Mouse (Mus musculus): Measurements from ENCODE around the gene Ttc39d. TPM values are rescaled to one million over a fixed set of nuclear protein-coding genes. Genes with fewer than 3 reads are reported as not detected.

Gene Ttc39d
- polyA plus RNA-seq (2015; fragmentation: Nextera tagmentation; extraction: Ambion mirVana) = not detected in 2 replicates

GRCm38 (mm10) chr17:80206671-80207581 lies at the start of gene Ttc39d, which contains the start of gene Srsf7:
Gene Ttc39d (plus strand): TSS chr17:80207460.
Gene Srsf7 (minus strand): TSS chr17:80207307.
- under 1% methylated on average over 91 of the region's 95 CpGs for WGBS

GRCm38 (mm10) chr17:80157489-80157888 lies 49.8 kb upstream of the Ttc39d start:
- H3K27ac ChIP-seq (ENCODE audit: low read length) = no peak overlapping the region
- H3K36me3 ChIP-seq (ENCODE audit: control insufficient read depth, insufficient read depth) = no peaks in the 10 kb centered on the region
- ATAC-seq = no peak
- 93% methylated on average over 6 of the region's 6 CpGs for WGBS
- no peaks in the 10 kb centered on the region for H3K4me1 ChIP-seq (replicated peaks; ENCODE audit: control insufficient read depth, insufficient read depth, low read length)
- no peak overlapping the region for H3K9ac ChIP-seq (replicated peaks; ENCODE audit: low read depth, low read length)
- H3K9me3 ChIP-seq (ENCODE audit: control insufficient read depth, low read length) = no peaks in the 10 kb centered on the region
- H3K4me2 ChIP-seq (ENCODE audit: low read length) = no peak overlapping the region
- no peaks in the 10 kb centered on the region for H3K27me3 ChIP-seq (replicated peaks; ENCODE audit: control insufficient read depth, insufficient read depth, low read length)
- H3K4me3 ChIP-seq (replicated peaks; ENCODE audit: low read length) = no peak overlapping the region

More at GRCm38 (mm10) chr17:80206671-80207581, at the start of gene Ttc39d, which contains the start of gene Srsf7:
- H3K9me3 ChIP-seq (ENCODE audit: control insufficient read depth, low read length) = no peaks in the 10 kb centered on the region
- H3K27me3 ChIP-seq (replicated peaks; ENCODE audit: control insufficient read depth, insufficient read depth, low read length) = no peaks in the 10 kb centered on the region
- H3K36me3 ChIP-seq (ENCODE audit: control insufficient read depth, insufficient read depth) = peaks cover 16% of the 10 kb centered on the region
- H3K27ac ChIP-seq (ENCODE audit: low read length) = peak within 1 kb of the TSS; percentile 99
- peak within 1 kb of the TSS; percentile 98 for H3K9ac ChIP-seq (replicated peaks; ENCODE audit: low read depth, low read length)
- ATAC-seq = peak; percentile 91
- peak within 1 kb of the TSS; percentile 79 for H3K4me2 ChIP-seq (ENCODE audit: low read length)
- peaks cover 11% of the 10 kb centered on the region for H3K4me1 ChIP-seq (replicated peaks; ENCODE audit: control insufficient read depth, insufficient read depth, low read length)
- H3K4me3 ChIP-seq (replicated peaks; ENCODE audit: low read length) = peak within 1 kb of the TSS; percentile 98

GRCm38 (mm10) chr17:80160454-80160853 lies 46.8 kb upstream of the Ttc39d start:
- Histone ChIP-seq H3K36me3 (ENCODE audit: control insufficient read depth, insufficient read depth) (no peaks in the 10 kb centered on the region), H3K4me1 (replicated peaks; ENCODE audit: control insufficient read depth, insufficient read depth, low read length) (peaks cover 2% of the 10 kb centered on the region), H3K4me3 (replicated peaks; ENCODE audit: low read length) (no peak overlapping the region), H3K27me3 (replicated peaks; ENCODE audit: control insufficient read depth, insufficient read depth, low read length) (no peaks in the 10 kb centered on the region), H3K27ac (ENCODE audit: low read length) (no peak overlapping the region), H3K4me2 (ENCODE audit: low read length) (no peak overlapping the region), H3K9ac (replicated peaks; ENCODE audit: low read depth, low read length) (no peak overlapping the region), H3K9me3 (ENCODE audit: control insufficient read depth, low read length) (no peaks in the 10 kb centered on the region)
- ATAC-seq = peak; percentile 61; the same call in 1 of the 2 replicates
- 23% methylated on average over 5 of the region's 5 CpGs for WGBS

GRCm38 (mm10) chr17:80163991-80164390 lies 43.3 kb upstream of the Ttc39d start:
- ATAC-seq = no peak
- no peaks in the 10 kb centered on the region for H3K9me3 ChIP-seq (ENCODE audit: control insufficient read depth, low read length)
- 84% methylated on average over 8 of the region's 8 CpGs for WGBS

GRCm38 (mm10) chr17:80165741-80166140 lies 41.5 kb upstream of the Ttc39d start:
- peaks cover 36% of the 10 kb centered on the region for H3K4me1 ChIP-seq (replicated peaks; ENCODE audit: control insufficient read depth, insufficient read depth, low read length)

More at GRCm38 (mm10) chr17:80163991-80164390, 43.3 kb upstream of the Ttc39d start:
- Histone ChIP-seq H3K27me3 (replicated peaks; ENCODE audit: control insufficient read depth, insufficient read depth, low read length) (no peaks in the 10 kb centered on the region), H3K36me3 (ENCODE audit: control insufficient read depth, insufficient read depth) (no peaks in the 10 kb centered on the region), H3K27ac (ENCODE audit: low read length) (no peak overlapping the region), H3K4me3 (replicated peaks; ENCODE audit: low read length) (no peak overlapping the region), H3K4me2 (ENCODE audit: low read length) (no peak overlapping the region), H3K9ac (replicated peaks; ENCODE audit: low read depth, low read length) (no peak overlapping the region), H3K4me1 (replicated peaks; ENCODE audit: control insufficient read depth, insufficient read depth, low read length) (peaks cover 33% of the 10 kb centered on the region)

GRCm38 (mm10) chr17:80166346-80166745 lies 40.9 kb upstream of the Ttc39d start:
- no peak for ATAC-seq
- Histone ChIP-seq H3K27me3 (replicated peaks; ENCODE audit: control insufficient read depth, insufficient read depth, low read length) (no peaks in the 10 kb centered on the region), H3K27ac (ENCODE audit: low read length) (peak overlapping the region; percentile 72; the same call in 1 of the 2 replicates), H3K9me3 (ENCODE audit: control insufficient read depth, low read length) (no peaks in the 10 kb centered on the region), H3K9ac (replicated peaks; ENCODE audit: low read depth, low read length) (no peak overlapping the region), H3K4me3 (replicated peaks; ENCODE audit: low read length) (no peak overlapping the region), H3K4me2 (ENCODE audit: low read length) (no peak overlapping the region; the same call in 1 of the 2 replicates), H3K36me3 (ENCODE audit: control insufficient read depth, insufficient read depth) (no peaks in the 10 kb centered on the region), H3K4me1 (replicated peaks; ENCODE audit: control insufficient read depth, insufficient read depth, low read length) (peaks cover 36% of the 10 kb centered on the region)
- WGBS = 62% methylated on average over 6 of the region's 6 CpGs

More at GRCm38 (mm10) chr17:80165741-80166140, 41.5 kb upstream of the Ttc39d start:
- Histone ChIP-seq H3K9ac (replicated peaks; ENCODE audit: low read depth, low read length) (no peak overlapping the region), H3K4me2 (ENCODE audit: low read length) (peak overlapping the region; percentile 19; the same call in 1 of the 2 replicates), H3K27me3 (replicated peaks; ENCODE audit: control insufficient read depth, insufficient read depth, low read length) (no peaks in the 10 kb centered on the region), H3K27ac (ENCODE audit: low read length) (peak overlapping the region; percentile 75), H3K36me3 (ENCODE audit: control insufficient read depth, insufficient read depth) (no peaks in the 10 kb centered on the region), H3K4me3 (replicated peaks; ENCODE audit: low read length) (no peak overlapping the region), H3K9me3 (ENCODE audit: control insufficient read depth, low read length) (no peaks in the 10 kb centered on the region)
- ATAC-seq = peak; percentile 76
- 52% methylated on average over 6 of the region's 6 CpGs for WGBS

- Histone ChIP-seq H3K4me1 (replicated peaks; ENCODE audit: control insufficient read depth, insufficient read depth, low read length) (peaks cover 36% of the 10 kb centered on the region), H3K4me3 (replicated peaks; ENCODE audit: low read length) (no peak overlapping the region), H3K36me3 (ENCODE audit: control insufficient read depth, insufficient read depth) (no peaks in the 10 kb centered on the region), H3K9ac (replicated peaks; ENCODE audit: low read depth, low read length) (no peak overlapping the region), H3K27me3 (replicated peaks; ENCODE audit: control insufficient read depth, insufficient read depth, low read length) (no peaks in the 10 kb centered on the region), H3K4me2 (ENCODE audit: low read length) (no peak overlapping the region), H3K9me3 (ENCODE audit: control insufficient read depth, low read length) (no peaks in the 10 kb centered on the region), H3K27ac (ENCODE audit: low read length) (peak overlapping the region; percentile 89; the same call in 1 of the 2 replicates)
- ATAC-seq = no peak
- 76% methylated on average over 4 of the region's 4 CpGs for WGBS
Observed at GRCm38 (mm10) chr17:80167436-80167835, 39.8 kb upstream of the Ttc39d start.

GRCm38 (mm10) chr17:80167851-80168251 lies 39.4 kb upstream of the Ttc39d start:
- no peak overlapping the region for H3K9ac ChIP-seq (replicated peaks; ENCODE audit: low read depth, low read length)
- no peaks in the 10 kb centered on the region for H3K36me3 ChIP-seq (ENCODE audit: control insufficient read depth, insufficient read depth)
- WGBS = 62% methylated on average over 7 of the region's 7 CpGs
- ATAC-seq = peak; percentile 21
- H3K4me1 ChIP-seq (replicated peaks; ENCODE audit: control insufficient read depth, insufficient read depth, low read length) = peaks cover 36% of the 10 kb centered on the region
- peak overlapping the region; percentile 89 for H3K27ac ChIP-seq (ENCODE audit: low read length)
- H3K9me3 ChIP-seq (ENCODE audit: control insufficient read depth, low read length) = no peaks in the 10 kb centered on the region
- H3K4me3 ChIP-seq (replicated peaks; ENCODE audit: low read length) = no peak overlapping the region
- H3K4me2 ChIP-seq (ENCODE audit: low read length) = peak overlapping the region; percentile 56
- H3K27me3 ChIP-seq (replicated peaks; ENCODE audit: control insufficient read depth, insufficient read depth, low read length) = no peaks in the 10 kb centered on the region

- Histone ChIP-seq H3K9me3 (ENCODE audit: control insufficient read depth, low read length) (no peaks in the 10 kb centered on the region), H3K4me2 (ENCODE audit: low read length) (peak overlapping the region; percentile 56), H3K27me3 (replicated peaks; ENCODE audit: control insufficient read depth, insufficient read depth, low read length) (no peaks in the 10 kb centered on the region), H3K36me3 (ENCODE audit: control insufficient read depth, insufficient read depth) (no peaks in the 10 kb centered on the region), H3K9ac (replicated peaks; ENCODE audit: low read depth, low read length) (peak overlapping the region; percentile 50), H3K4me1 (replicated peaks; ENCODE audit: control insufficient read depth, insufficient read depth, low read length) (peaks cover 36% of the 10 kb centered on the region), H3K27ac (ENCODE audit: low read length) (peak overlapping the region; percentile 89), H3K4me3 (replicated peaks; ENCODE audit: low read length) (peak overlapping the region; percentile 27)
- 12% methylated on average over 16 of the region's 16 CpGs for WGBS
- peak; percentile 81 for ATAC-seq
Observed at GRCm38 (mm10) chr17:80168425-80169182, 38.7 kb upstream of the Ttc39d start.
